Mouse (Mus musculus): ENCODE measurements around the gene Drd3.

Gene Drd3

DNA sequence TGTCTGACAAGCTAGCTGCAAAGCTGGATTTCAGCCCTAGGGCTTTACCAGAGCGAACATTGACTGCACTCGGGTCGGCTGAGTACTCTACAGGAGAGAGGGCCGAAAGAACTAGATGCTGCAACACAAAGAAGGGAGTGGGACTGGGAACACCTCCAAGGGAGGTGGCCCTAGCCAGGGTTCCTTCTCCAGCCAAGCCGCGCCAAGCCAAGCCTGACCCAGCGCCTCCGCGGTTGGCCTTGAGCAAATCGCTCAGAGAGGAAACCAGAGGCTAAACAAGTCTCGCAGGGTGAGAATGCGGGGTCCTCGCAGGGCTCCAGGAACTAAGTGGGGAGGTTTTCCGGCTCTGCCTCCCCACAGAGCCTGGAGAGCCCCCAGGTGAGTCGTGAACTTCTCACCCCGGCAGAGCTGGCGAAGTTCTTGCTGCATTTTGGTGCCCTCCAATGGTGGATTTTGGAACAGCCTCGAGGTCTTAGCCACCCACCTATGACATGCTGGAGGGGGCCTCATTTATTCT is 48.0 kb downstream of the Drd3 start:
- peak; percentile 37 for DNase-seq (ENCODE audit: low spot score)

DNA sequence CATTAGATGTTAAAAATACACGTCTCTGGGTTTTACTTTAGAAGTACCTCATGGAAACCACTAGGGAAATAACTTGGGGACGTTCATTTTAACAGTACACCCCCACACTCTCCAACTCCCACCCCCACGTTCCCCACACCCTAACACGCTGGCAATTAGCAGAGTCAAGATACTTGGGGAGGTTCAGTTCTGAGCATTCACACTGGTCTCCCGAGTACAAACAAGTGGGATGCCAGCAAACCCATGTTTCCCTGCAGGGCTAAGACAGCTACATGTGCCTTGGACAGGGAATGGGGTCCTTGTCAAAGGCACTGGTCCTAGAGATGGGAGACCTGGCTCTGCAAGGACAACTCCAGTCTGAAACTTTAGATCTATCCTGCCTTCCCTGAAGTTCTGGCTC is 48.6 kb downstream of the Drd3 start:
- DNase-seq (ENCODE audit: low spot score) = no peak

DNA sequence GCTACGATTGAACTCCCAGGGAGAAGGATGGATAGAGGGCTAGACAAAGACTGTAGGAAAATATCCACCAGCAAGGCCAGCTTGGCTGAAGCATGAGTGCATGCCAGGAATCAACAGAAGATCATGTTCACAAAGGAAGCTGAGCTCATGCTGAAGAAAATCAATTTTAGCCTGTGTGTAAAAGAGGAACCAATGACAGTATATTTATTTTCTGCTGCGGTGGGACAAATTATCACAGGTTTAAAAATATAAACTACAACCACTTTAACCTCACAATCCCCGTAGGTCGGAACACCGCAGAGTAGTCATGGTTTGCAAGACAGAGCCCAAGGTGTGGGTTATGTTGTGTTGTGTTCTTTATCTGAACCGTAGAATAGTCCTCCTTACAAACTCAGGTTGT is 50.5 kb downstream of the Drd3 start:
- no peak for DNase-seq (ENCODE audit: low spot score)

DNA sequence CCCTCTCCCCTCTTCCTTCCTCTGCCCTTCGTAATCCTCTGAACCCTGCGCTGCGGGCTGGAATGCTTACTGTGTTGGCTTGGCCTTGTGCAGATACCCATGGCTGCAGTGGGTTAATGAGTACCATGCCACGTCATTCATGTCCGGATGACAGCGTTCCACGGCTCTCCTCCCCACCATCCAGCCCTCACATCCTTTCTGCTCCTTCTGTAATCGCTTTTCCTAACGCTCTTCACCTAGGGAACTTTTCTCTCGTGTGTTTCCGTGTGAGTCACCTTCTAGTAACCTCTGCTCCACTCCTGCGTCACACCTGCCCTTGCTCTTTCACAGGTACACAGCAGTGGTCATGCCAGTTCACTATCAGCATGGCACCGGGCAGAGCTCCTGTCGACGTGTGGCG is 53.2 kb downstream of the Drd3 start:
- DNase-seq (ENCODE audit: low spot score) = no peak

DNA sequence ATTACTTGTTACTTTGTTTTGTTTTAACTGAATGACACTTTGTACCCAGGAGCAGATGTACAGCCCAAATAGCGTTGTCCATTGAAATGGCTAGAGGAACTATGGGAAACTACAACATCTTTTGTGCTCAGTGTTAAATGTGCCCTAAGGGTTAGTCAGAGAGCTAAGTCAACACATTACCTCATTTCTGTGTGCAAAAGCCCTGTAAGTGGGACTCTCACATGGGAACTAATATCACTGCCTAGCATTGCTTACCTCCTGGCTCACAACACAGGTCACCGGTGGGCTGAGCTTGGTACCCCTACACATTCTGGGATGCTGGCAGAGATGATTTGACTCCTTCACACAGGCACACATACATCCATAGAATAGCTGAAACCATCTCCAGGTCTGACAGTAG is 55.6 kb downstream of the Drd3 start:
- no peak for DNase-seq (ENCODE audit: low spot score)

DNA sequence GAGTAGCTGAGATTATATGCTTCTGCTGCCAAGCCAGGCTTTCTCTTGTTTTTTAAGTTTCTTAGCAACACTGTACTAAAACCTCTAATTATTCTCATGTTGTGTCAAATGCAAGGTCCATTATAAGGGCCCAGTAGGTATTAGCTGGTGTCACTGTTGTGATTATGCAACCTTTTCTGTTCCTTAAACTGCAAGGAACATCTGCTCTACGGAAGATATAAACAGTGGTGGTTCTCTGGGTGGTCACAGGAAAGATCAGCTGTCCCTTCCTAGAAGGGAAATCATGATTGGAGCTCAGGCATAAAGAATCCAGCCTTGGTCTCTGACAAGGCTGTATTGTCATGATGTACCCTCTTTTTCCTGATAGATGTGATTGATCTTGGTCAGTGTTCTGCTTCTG is 57.6 kb downstream of the Drd3 start:
- DNase-seq (ENCODE audit: low spot score) = no peak

DNA sequence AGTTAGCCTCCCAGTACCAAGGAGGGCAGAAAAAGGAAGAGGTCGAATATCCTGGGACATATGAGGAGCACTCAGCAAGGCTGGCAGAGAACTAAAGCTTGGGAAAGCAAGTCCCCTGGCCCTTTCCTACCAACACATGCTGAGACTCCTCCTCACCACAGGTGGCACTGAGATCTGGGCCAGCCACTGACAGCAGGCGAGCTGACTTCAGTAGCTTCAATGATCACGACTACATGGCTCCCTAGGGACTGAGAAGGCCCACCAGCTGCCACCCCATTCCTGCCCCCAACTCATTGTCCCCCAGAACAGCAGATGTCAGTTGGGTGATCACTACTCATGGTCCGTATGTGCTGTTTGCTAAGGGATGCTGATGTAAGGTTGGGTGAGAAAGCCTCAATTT is 60.8 kb downstream of the Drd3 start:
- DNase-seq (ENCODE audit: low spot score) = no peak

DNA sequence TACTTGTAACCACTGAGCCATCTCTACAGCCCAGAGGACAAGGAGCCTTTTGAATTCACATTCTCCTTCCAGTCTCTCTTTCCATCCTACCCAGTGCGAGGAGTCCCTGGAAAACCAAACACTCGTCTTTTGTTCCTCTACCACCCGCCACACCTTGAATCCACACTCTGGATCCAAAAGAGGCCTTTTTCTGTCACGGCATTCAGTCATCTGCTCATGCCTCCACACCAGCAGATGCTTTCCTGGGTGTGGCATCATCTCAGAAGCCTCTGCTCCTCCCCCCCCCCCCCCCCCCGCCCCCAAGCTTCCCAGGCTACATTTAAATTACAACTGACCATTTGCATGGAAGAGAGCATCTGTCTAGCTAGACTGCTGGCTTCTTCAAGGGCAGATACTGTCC is 62.5 kb downstream of the Drd3 start:
- DNase-seq (ENCODE audit: low spot score) = no peak

DNA sequence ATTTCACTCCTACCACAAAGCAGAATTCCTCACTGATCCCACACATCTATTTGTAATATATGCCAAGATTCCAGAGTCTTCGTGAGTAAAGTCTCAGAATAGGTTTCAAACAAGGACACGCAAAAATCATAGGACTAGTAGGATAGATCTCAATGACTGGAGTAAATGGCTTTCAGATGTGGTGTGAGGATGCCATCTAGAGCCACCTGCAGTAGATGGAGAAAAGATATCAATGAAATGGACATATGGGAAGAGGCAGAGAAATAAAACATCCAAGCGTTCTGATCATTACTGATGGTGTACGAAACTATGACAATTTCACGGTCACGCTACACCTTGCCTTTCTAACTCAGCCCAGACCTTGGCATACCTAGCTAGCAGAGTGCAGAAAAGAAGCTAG is 64.6 kb downstream of the Drd3 start:
- DNase-seq (ENCODE audit: low spot score) = no peak

DNA sequence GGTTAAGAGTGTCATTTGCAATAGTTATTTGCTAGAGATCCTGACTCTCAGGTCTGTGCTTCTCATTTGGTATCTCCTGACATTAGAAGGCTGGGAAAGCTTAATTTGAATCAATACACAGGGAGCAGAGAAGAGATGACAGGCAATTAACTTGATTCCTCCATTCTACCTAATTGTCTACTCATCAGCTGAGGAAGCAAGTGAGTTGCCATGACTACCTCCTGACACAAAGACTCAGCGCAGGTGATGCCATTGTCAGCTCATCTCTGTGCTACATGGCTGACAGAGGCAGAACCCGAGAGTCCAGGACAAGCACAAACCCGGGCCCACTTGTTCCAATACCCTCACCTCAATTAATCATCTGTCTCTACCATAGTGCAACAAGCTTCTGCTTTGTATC is 73.7 kb downstream of the Drd3 start:
- DNase-seq (ENCODE audit: low spot score) = no peak

DNA sequence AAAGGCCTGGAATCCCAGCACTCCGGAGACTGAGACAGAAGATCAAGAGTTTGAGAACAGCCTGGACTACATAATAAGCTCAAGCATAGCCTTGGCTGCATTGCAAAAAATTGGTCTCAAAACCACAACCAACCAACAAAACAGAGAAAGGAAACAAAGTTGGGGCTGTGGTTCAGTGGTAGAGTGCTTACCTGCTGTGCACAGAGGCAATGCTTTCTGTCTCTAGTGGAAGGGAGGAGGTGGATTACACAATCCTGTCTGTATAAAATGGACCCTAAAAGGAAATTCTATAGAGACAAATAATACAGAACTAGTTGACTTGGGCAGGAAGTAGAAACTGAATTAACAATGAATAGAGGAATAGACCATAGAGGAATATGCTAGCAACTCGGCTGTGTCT is 78.1 kb downstream of the Drd3 start:
- DNase-seq (ENCODE audit: low spot score) = no peak

DNA sequence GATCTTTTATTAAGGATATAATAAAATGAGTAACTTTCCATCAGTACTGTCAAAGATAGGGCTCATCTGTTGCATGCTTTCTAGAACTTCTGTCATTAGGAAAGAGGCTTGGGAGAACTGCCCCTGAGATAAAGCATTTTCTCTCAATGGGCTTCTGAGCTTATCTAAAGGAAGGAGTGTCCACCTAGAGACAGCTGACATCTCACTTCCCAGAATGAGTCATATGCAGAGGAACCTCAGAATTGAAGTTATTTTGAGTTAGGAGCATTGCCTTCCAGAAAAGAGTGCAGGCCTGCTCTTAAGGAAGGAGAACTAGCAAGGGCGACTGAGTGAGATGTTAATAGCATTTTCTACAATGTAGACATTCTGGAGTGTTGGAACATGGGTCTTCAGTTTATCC is 87.4 kb downstream of the Drd3 start:
- DNase-seq (ENCODE audit: low spot score) = no peak

DNA sequence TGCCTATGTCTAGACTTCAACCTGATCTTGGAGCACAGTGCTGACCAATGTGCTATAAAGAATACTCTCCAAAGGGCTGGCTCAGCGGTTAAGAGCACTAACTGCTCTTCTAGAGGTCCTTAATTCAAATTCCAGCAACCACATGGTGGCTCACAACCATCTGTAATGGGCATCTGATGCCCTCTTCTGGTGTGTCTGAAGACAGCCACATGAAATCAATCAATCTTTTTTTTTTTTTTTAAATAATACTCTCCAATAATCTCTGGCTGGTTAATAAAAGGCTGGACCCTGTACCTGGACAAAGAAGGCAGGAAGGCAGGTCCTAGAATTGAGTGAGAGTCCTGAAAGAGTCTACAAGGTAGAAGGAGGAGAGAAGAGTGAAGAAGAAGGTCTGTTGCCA is 96.0 kb downstream of the Drd3 start:
- DNase-seq (ENCODE audit: low spot score) = no peak

DNA sequence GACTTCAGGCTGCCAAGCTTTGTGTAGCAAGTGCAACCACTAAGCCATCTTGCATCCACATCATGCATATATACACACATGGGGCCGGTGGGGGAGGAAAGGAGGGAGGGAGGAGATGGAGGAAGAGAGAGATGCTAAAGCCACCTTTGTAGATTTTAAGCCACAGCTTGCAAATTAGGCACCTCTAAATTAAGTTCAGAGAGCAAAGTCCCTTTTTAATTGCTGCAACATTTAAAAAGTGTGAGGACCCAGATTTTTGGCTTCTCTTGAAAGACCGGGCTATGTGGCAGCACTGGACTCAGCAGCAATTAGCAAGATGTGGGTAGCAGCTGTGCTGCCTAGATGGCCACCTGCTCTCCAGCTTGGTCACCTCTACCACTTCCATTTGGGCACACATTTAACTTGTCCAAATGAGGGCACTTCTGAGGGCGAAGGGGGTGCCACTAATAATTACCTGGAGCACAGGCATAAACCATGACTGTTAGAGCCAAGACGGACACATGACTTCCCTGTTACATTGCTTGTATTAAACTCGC is 105.2 kb downstream of the Drd3 start:
- no peak for DNase-seq (ENCODE audit: low spot score)

DNA sequence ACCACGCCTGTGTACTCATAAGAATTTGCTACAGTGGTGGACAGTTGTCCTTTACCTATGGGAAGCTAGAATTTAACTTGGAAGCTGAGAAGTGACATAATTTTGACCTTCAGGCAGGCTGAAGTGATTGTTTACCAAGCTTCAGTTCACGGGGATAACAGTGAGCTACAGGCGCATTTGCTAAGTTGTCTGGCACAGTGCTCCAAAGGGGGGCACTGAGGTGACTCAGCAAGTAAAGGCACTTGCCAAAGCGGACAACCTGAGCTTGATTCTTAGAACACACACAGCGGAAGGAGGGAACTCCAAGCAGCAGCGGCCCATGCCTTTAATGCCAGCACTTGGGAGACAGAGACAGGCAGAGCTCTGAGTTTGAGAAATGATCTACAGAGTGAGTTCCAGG is 106.8 kb downstream of the Drd3 start:
- no peak for DNase-seq (ENCODE audit: low spot score)

DNA sequence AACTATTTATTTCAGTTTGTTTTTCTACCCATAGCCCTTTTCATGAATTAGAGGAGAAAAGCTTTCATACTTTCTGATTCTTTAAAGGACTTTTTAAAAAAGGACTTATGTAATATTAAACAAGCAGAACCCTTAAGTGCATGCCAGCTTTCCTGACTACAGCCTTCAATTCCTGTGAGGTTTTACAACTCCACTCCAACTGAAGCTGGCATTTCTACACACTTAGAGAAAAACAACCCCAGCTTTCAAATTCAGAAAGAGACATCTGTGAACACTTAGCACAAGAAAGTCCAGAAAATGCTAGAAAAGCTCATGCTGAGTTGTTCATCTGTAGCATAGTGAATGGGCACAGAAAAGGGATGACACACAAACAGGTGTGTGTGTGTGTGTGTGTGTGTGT is 116.0 kb downstream of the Drd3 start:
- no peak for DNase-seq (ENCODE audit: low spot score)

DNA sequence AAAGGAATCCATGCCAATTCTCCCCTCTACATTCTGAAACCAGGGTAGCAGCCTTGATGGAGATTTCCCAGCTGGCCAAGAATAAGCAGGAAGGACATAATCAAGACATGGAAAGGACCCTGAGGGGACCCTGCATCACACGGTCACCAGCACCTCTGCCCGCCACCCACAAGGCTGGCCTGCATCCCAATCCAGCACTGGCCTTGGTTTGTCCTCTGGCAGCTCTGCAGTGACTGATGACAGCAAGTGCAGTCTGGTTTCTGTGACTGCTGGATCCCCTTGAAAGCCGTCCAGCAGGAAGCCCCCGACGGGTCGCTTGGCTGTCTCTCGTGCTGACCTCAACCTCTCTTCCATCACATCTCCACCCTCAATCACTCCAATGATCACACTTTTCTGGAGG is 117.6 kb downstream of the Drd3 start:
- DNase-seq (ENCODE audit: low spot score) = no peak
